Mouse (Mus musculus) cortical plate, adult 2 months (tissue): ENCODE data around the gene Smim15.

Experiments
- CTCF ChIP-seq: fragments of 200-500 bp; IDR thresholded peaks from 2 replicates; pipeline ENCODE4 v1.5.1; 2011; ENCODE audit warnings: mild to moderate bottlenecking, control low read depth, low read length; ENCODE audit not compliant: insufficient read depth; ENCODE audit errors: extremely low read depth
- POLR2A ChIP-seq: fragments of 200-500 bp; IDR thresholded peaks from 2 replicates; pipeline ENCODE4 v1.6.1; 2011; ENCODE audit warnings: mild to moderate bottlenecking, low read length, control low read depth; ENCODE audit not compliant: insufficient read depth; ENCODE audit errors: extremely low read depth

GRCm38 (mm10) chr13:108041358-108041757 lies 2.9 kb upstream of the Smim15 start:
- TF ChIP-seq CTCF: peak; percentile 81
- no peak for TF ChIP-seq POLR2A
